Comparison of ENCODE assay signal across 8 mouse cellular contexts in the genomic region with DNA sequence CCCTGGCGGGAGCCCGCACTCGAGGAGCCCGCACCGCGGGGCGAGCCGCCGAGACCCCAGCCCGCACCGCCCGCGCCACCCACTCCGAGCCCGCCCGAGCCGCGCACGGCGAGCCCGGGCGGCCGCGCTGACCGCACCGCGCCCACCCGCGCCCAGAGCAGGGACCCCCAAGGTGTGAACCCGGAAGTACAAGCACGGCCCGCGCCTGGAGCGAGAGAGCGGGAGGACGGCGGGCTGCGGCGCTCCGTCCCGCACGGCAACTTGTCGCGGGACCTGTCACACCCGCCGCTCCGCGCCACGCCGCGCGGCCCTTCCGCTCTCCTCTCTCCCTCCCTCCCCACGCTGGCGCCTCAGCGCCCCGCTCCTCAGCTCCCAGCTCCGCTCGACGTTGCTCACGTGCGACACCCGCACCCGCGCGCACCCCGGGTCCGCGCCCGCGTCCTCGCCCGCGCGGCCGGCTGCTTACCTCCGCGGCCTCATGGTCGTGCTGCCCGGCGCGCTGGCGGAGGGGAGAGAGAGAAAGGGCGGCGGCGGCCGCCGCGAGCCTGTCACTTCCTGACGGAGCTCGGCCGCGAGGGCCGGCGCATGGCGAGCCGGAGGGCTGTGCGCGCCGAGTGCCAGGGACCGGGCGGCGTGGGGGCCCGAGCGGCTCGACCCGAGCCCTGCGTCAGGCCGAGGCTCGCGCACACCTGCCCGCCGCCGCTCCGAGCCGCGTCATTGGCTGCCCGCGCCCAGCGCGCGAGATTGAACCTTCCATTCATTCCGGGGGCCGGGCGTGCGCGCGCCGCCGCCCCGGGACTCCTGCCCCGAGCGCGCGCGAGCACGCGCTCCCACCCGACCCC. TPM values are rescaled to one million over a fixed set of nuclear protein-coding genes. Genes with fewer than 3 reads are reported as not detected.
A peak's percentile ranks its signal among the peaks of the same experiment; 100 is the strongest.
DNase-seq lines count a peak whose midpoint lies in the region; ATAC-seq lines count a peak whose summit lies in the region.

Gene Lin28b (minus strand): TSS at position 635 of the 842 bp plus-strand sequence.

- no peaks in the 10 kb centered on the region for H3K9me3 ChIP-seq in embryonic facial prominence, embryonic 13.5 days

- H3K9ac ChIP-seq in embryonic facial prominence, embryonic 13.5 days = peak within 1 kb of the TSS; percentile 61

- H3K27ac ChIP-seq in embryonic facial prominence, embryonic 13.5 days = no peak within 1 kb of the TSS

- DNase-seq in ES-CJ7 (ENCODE audit: low read depth, low spot score) = peak; percentile 84
- DNase-seq in adrenal gland, postnatal 36 days = peak; percentile 28 to 29
- peak; percentile 5 to 22 for DNase-seq in heart, postnatal 36 days
- DNase-seq in left cerebral cortex, adult 11 months (ENCODE audit: low spot score) = peak; percentile 65
- peak; percentile 4 for DNase-seq in lung, postnatal 36 days
- DNase-seq in right cerebral cortex, postnatal 25 days = peak; percentile 68

- peak within 1 kb of the TSS; percentile 99 for H3K4me2 ChIP-seq in embryonic facial prominence, embryonic 13.5 days

- H3K4me3 ChIP-seq in embryonic facial prominence, embryonic 13.5 days = peak within 1 kb of the TSS; percentile 60

- intact Hi-C loops in heart, postnatal 36 days (cut with DNase I) = no loop called here

- ATAC-seq in embryonic facial prominence, embryonic 13.5 days (ENCODE audit: insufficient number of reproducible peaks, insufficient read depth, low FRiP score, low TSS enrichment, low read depth) = peak; percentile 81
- ATAC-seq in erythroid progenitor cell, adult 5-6 weeks (replicated peaks; ENCODE audit: low FRiP score, poor library complexity, severe bottlenecking) = no peak

- H3K4me1 ChIP-seq in embryonic facial prominence, embryonic 13.5 days = 0 out of 2 replicates have a peak, but pooled peaks cover 4% of the 10 kb centered on the region

- no peaks in the 10 kb centered on the region for H3K36me3 ChIP-seq in embryonic facial prominence, embryonic 13.5 days

- under 1% methylated on average over 133 of the region's 139 CpGs for WGBS in embryonic facial prominence, embryonic 13.5 days

- peaks cover 33% of the 10 kb centered on the region for H3K27me3 ChIP-seq in embryonic facial prominence, embryonic 13.5 days

RNA-seq across cellular contexts. Expression of gene Lin28b, which starts in this region (rescaled TPM):
- under 1 TPM in 1 of 2 experiments, not detected in 1; 0.10 TPM for total RNA-seq in adrenal gland, postnatal 36 days (2021)
- polyA plus RNA-seq in embryonic facial prominence, embryonic 13.5 days (2015; fragmentation: Nextera tagmentation; extraction: Ambion mirVana) = 2.4 and 2.7 TPM in 2 replicates
- under 1 TPM; 0.16 to 0.17 TPM for total RNA-seq in heart, postnatal 36 days (2021)
- total RNA-seq in erythroid progenitor cell, adult 5-6 weeks (2015; ENCODE audit: low replicate concordance) = not detected in 2 replicates
- total RNA-seq in erythroid progenitor cell, adult 5-6 weeks (2017; ENCODE audit: low replicate concordance) = not detected in 2 replicates

Comparison
In these comparisons a context has a peak if more than half of its experiments do, and no peak if none do; other contexts are left out.
1. Peak in DNase-seq in adrenal gland, postnatal 36 days; RNA of the gene not detected or under 1 TPM.
2. Peak in DNase-seq in heart, postnatal 36 days; RNA of the gene not detected or under 1 TPM.
3. DNase-seq: peak in every context shown above with its lines; median percentile 84 in ES-CJ7; 68 in right cerebral cortex, postnatal 25 days; 65 in left cerebral cortex, adult 11 months; 28 in adrenal gland, postnatal 36 days; 14 in heart, postnatal 36 days; 4 in lung, postnatal 36 days.